Mouse (Mus musculus) intestine, postnatal 0 days (tissue): ENCODE measurements around the gene Kmt2b. TPM values are rescaled to one million over a fixed set of nuclear protein-coding genes. Genes with fewer than 3 reads are reported as not detected.

Source experiments
- ATAC-seq: fragments of 200-750 bp; cut with Nextera tagmentation; 2 replicates; pipeline ENCODE4 v1.8.0; 2017; ENCODE audit warnings: mild to moderate bottlenecking, moderate TSS enrichment, moderate library complexity
- H3K27ac ChIP-seq: fragments of 300-500 bp; sonication (generic); 2 replicates; pipeline ENCODE4 v1.5.1; 2014; ENCODE audit warnings: mild to moderate bottlenecking, low read depth, low read length, moderate library complexity
- H3K27me3 ChIP-seq: fragments of 300-500 bp; sonication (generic); replicated peaks from 2 replicates; pipeline ENCODE4 v1.6.1; 2014; ENCODE audit warnings: low read length, mixed read lengths; ENCODE audit not compliant: control insufficient read depth, insufficient read depth
- H3K36me3 ChIP-seq: fragments of 300-500 bp; sonication (generic); 2 replicates; pipeline ENCODE4 v1.6.1; 2014; ENCODE audit warnings: mild to moderate bottlenecking, moderate library complexity; ENCODE audit not compliant: control insufficient read depth, insufficient read depth
- H3K4me1 ChIP-seq: fragments of 300-500 bp; sonication (generic); replicated peaks from 2 replicates; pipeline ENCODE4 v1.6.1; 2014; ENCODE audit warnings: antibody characterized with exemption, low read length, mixed read lengths; ENCODE audit not compliant: control insufficient read depth, insufficient read depth
- H3K4me2 ChIP-seq: fragments of 300-500 bp; sonication (generic); replicated peaks from 2 replicates; pipeline ENCODE4 v1.6.1; 2014; ENCODE audit warnings: low read depth, mild to moderate bottlenecking, moderate library complexity
- H3K4me3 ChIP-seq: fragments of 300-500 bp; sonication (generic); 2 replicates; pipeline ENCODE4 v1.5.1; 2014; ENCODE audit warnings: low read depth, low read length
- H3K9ac ChIP-seq: fragments of 300-500 bp; sonication (generic); 2 replicates; pipeline ENCODE4 v1.6.1; 2014; ENCODE audit warnings: mild to moderate bottlenecking, low read depth, low read length
- H3K9me3 ChIP-seq: fragments of 300-500 bp; sonication (generic); 2 replicates; pipeline ENCODE4 v1.6.1; 2016; ENCODE audit warnings: mixed run types; ENCODE audit not compliant: control insufficient read depth
- CTCF ChIP-seq: sonication (generic); IDR thresholded peaks from 2 replicates; pipeline ENCODE4 v1.5.1; 2016; ENCODE audit warnings: low read depth, mild to moderate bottlenecking, control low read depth, antibody characterized with exemption, moderate library complexity
- WGBS: fragments of 180-500 bp; shearing (Covaris S2); extraction: QIAGEN DNeasy Blood & Tissue Kit; methylation state at CpG from one replicate; pipeline ENCODE4 v1.1.7; 2014; 5-methylcytosine and 5-hydroxymethylcytosine counted together
- polyA plus RNA-seq: library from polyadenylated mRNA; unstranded; fragments of >200 nt; fragmentation: Nextera tagmentation; extraction: Ambion mirVana; gene quantifications from 2 replicates; pipeline ENCODE4 v1.2.1, GENCODE M21; 2015

Gene Kmt2b
- polyA plus RNA-seq, 1 experiment from 2014 or later = 5.6 TPM

DNA sequence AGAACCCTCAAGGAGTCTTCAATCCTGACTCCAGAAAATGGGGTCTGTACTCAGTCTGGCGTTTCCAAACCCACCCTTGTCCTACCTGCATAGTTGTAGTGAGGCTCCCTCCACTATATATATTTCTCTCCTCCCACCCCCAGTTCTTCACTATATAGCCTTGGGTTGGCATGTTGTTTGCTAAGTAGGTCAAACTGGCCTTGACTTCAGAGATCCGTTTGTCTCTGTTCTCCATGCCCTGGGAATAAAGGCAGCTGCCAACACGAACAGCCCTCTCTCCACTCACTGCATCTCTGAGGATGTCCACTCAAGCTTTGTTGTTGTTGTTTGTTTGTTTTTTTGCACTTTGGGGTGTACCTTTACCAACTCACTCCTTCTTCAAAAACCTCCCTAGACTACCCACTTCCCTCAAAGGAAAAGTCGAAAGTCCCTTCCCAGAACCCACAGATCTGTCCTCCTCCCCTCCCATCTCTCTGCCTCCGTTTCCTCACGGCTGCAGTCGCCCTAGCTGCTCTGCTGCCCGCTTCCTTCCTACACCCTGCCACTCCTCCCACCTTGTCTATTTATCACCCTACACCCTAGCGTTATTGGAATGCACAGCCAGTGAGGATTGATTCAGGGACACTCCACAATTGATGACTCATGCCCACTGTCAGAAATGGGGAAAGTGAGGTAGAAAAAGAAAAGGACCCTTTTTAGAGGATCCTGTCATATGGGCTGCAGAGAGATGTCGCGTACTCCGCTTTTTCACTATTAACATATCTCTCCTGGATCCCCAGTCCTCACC lies 29.7 kb downstream of the Kmt2b start:
- WGBS = 13% methylated on average over 12 of the region's 12 CpGs
- no peaks in the 10 kb centered on the region for H3K9me3 ChIP-seq
- H3K36me3 ChIP-seq = peaks cover 31% of the 10 kb centered on the region
- ATAC-seq = peak; percentile 17
- peak overlapping the region; percentile 57 for H3K4me3 ChIP-seq
- TF ChIP-seq CTCF = no peak
- H3K27ac ChIP-seq = peak overlapping the region; percentile 65
- no peaks in the 10 kb centered on the region for H3K27me3 ChIP-seq
- peak overlapping the region; percentile 48 for H3K9ac ChIP-seq
- H3K4me1 ChIP-seq = peaks cover 4% of the 10 kb centered on the region; the same call in 1 of the 2 replicates
- peak overlapping the region; percentile 78 for H3K4me2 ChIP-seq

DNA sequence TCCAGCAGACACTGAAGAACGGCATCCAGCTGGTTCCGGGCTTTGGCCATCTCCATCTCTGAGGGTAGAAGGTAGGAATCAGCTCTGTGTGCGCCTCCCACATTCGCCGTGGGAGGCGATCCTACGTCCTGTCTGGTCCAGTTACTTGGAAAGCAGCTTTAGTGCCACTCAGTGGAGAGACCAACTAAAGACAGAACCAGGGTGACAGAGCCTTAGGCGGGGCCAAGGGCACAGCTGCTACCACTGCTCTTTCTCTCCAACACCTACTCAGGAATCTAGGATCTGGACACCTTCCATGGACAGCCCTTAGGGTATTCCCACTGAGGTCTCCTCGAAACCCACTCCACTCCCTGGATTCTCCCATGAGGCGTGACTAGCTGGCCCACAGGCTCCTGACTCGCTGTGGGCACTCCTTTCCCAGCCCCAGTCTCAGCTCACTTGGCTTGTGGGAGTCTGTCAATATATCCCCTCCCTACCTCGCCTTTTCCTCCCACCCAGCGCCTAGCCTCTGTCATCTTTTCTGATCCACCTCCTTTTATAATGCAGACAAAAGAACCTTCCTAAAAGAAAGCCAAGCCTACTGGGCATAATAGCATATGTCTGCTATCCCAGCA lies 30.5 kb downstream of the Kmt2b start:
- no peak overlapping the region for H3K4me3 ChIP-seq
- TF ChIP-seq CTCF = no peak
- H3K9me3 ChIP-seq = no peaks in the 10 kb centered on the region
- H3K27ac ChIP-seq = no peak overlapping the region
- no peaks in the 10 kb centered on the region for H3K27me3 ChIP-seq
- no peak for ATAC-seq
- 83% methylated on average over 13 of the region's 13 CpGs for WGBS
- H3K4me1 ChIP-seq = peaks cover 7% of the 10 kb centered on the region; the same call in 1 of the 2 replicates
- peak overlapping the region; percentile 48; the same call in 1 of the 2 replicates for H3K9ac ChIP-seq
- H3K36me3 ChIP-seq = peaks cover 31% of the 10 kb centered on the region
- H3K4me2 ChIP-seq = peak overlapping the region; percentile 78

DNA sequence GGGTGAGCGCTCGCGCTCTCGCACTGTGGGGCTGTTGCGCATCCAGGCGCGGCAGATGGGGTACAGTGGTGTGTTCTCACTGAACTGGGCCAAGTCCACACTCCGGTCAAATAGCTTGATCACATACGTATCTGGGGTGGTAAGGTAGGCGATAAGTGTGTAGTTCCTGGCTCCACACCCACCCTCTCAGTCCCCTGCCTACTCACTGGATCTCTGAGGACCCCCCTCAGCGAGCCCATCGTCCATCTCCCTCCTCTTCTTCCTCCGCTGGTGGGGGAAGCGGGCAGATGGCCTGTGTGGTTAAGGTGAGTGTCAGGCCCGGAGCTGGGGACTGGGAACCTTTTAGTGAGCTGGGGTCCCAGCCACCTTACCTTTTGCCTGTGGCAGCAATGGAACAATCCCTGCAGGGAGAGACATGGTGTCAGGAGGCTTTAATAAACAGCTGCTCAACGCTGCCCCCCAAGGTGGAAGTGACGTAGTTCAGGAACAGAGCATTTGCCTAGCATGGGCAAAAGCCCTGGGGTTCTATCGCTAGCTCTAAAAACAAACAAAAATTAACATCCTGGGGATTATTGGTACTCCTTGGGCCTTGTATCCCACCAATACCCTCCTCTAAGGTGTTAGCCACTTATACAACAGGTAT lies 31.5 kb downstream of the Kmt2b start:
- H3K4me2 ChIP-seq = no peak overlapping the region
- TF ChIP-seq CTCF = peak; percentile 49

DNA sequence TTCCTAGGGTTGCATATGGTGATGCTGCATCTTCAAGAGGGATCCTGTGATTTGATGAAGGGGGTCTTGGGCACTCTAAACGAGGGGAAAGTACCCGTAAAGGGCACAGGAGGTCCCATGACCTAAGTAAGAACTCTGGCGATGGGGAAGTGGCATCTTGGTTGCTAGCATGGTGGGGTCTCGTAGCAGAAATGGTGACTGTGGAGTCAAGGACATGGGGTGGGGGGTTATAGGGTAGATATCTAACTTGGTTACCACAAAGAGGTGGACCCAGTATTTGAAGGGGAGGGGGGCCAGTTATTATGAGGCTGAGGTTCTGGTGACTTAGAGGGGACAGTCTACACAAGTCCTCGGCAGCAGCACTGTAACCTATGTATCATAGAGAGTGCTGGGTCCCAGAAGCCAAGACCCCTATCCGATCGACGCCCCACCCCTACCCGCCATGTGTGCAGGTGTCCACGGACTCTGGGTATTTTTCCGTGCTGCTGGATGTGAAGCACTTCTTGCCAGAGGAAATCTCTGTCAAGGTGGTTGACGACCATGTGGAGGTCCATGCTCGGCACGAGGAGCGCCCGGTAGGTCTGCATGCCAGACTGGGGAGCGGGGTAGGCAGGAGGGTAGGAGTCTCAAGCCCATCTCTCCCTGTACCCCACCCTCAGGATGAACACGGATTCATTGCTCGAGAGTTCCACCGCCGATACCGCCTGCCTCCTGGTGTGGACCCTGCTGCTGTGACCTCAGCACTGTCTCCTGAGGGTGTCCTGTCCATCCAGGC lies 34.5 kb downstream of the Kmt2b start:
- peak overlapping the region; percentile 70 for H3K4me3 ChIP-seq
- H3K36me3 ChIP-seq = peaks cover 31% of the 10 kb centered on the region
- H3K4me1 ChIP-seq = peaks cover 7% of the 10 kb centered on the region; the same call in 1 of the 2 replicates
- H3K27me3 ChIP-seq = no peaks in the 10 kb centered on the region
- TF ChIP-seq CTCF = no peak
- H3K9me3 ChIP-seq = no peaks in the 10 kb centered on the region
- WGBS = 83% methylated on average over 22 of the region's 22 CpGs
- peak overlapping the region; percentile 86 for H3K4me2 ChIP-seq
- 0 out of 2 replicates have a peak overlapping the region, but pooled peaks have one; percentile 51 for H3K27ac ChIP-seq
- H3K9ac ChIP-seq = peak overlapping the region; percentile 47; the same call in 1 of the 2 replicates
- no peak for ATAC-seq

More for the DNA sequence above, 31.5 kb downstream of the Kmt2b start:
- no peak for ATAC-seq
- peaks cover 7% of the 10 kb centered on the region; the same call in 1 of the 2 replicates for H3K4me1 ChIP-seq
- H3K9me3 ChIP-seq = no peaks in the 10 kb centered on the region
- H3K9ac ChIP-seq = no peak overlapping the region
- 93% methylated on average over 18 of the region's 18 CpGs for WGBS
- no peak overlapping the region for H3K27ac ChIP-seq
- H3K4me3 ChIP-seq = no peak overlapping the region
- H3K36me3 ChIP-seq = peaks cover 31% of the 10 kb centered on the region
- no peaks in the 10 kb centered on the region for H3K27me3 ChIP-seq

DNA sequence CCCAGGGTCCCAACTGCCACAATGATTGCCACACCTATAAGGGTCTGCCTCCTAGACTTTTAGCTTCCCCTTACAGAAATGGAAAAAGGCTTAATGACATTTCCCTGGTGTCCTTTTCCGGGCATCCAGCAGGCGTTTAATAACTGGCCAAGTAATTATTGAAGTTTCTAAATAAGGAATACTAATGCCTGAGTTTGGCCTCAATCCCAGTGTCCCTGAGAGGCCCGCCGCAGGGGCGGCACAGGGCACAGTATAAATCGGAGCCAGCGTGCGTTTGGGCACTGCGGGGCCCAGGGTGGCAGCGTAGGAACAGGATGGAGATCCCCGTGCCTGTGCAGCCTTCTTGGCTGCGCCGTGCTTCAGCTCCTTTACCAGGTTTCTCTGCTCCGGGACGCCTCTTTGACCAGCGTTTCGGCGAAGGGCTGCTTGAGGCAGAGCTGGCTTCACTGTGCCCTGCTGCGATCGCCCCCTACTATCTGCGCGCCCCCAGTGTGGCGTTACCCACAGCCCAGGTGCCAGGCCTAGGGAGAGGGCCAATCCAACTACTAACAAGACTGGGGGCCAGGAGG lies 35.4 kb downstream of the Kmt2b start:
- 1% methylated on average over 23 of the region's 23 CpGs for WGBS
- ATAC-seq = no peak

More for the DNA sequence above, 35.4 kb downstream of the Kmt2b start:
- Histone ChIP-seq H3K4me3 (peak overlapping the region; percentile 70), H3K9ac (peak overlapping the region; percentile 47), H3K9me3 (no peaks in the 10 kb centered on the region), H3K4me1 (peaks cover 3% of the 10 kb centered on the region; the same call in 1 of the 2 replicates), H3K27ac (peak overlapping the region; percentile 51), H3K4me2 (peak overlapping the region; percentile 86), H3K36me3 (peaks cover 31% of the 10 kb centered on the region), H3K27me3 (no peaks in the 10 kb centered on the region)
- no peak for TF ChIP-seq CTCF
